Mouse (Mus musculus) kidney, postnatal 36 days (tissue): ENCODE data around the gene Pop7.
A peak's percentile ranks its signal among the peaks of the same experiment; 100 is the strongest.

ENCODE experiments used
- DNase-seq, 2 experiments: peaks; one replicate each; pipeline ENCODE4 v3.0.0; 2021 to 2022; ENCODE audit warnings: mixed read lengths in 2 of 2

Gene Pop7

GRCm38 (mm10) chr5:137491559-137491958, 10.8 kb downstream of the Pop7 start:
- peak; percentile 62 to 64 for DNase-seq

- DNase-seq: peak in 1 of 2 experiments; percentile 19
Measured at GRCm38 (mm10) chr5:137487616-137488015, 14.7 kb downstream of the Pop7 start.

- no peak for DNase-seq
Measured at GRCm38 (mm10) chr5:137485851-137486155, 16.5 kb downstream of the Pop7 start.

- DNase-seq: no peak
Measured at GRCm38 (mm10) chr5:137485071-137485850, 17.1 kb downstream of the Pop7 start.

GRCm38 (mm10) chr5:137481897-137482296, 20.4 kb downstream of the Pop7 start:
- DNase-seq: peak in 1 of 2 experiments; percentile 12

- peak; percentile 89 for DNase-seq
Measured at GRCm38 (mm10) chr5:137481138-137481537, 21.2 kb downstream of the Pop7 start.

GRCm38 (mm10) chr5:137476964-137477363, 25.4 kb downstream of the Pop7 start, which contains the start of gene Zan:
TSS of gene Zan (minus strand) at chr5:137477064.
- DNase-seq: no peak

- no peak for DNase-seq
Measured at GRCm38 (mm10) chr5:137474351-137474750, 28.0 kb downstream of the Pop7 start.

GRCm38 (mm10) chr5:137472252-137472904, 29.9 kb downstream of the Pop7 start:
- DNase-seq: no peak

GRCm38 (mm10) chr5:137466946-137467345, 35.4 kb downstream of the Pop7 start:
- DNase-seq: no peak

GRCm38 (mm10) chr5:137465049-137465448, 37.3 kb downstream of the Pop7 start:
- DNase-seq: peak in 1 of 2 experiments; percentile 23

GRCm38 (mm10) chr5:137455866-137456591, 46.3 kb downstream of the Pop7 start:
- DNase-seq: peak; percentile 44 to 69

- DNase-seq: no peak
Measured at GRCm38 (mm10) chr5:137455206-137455605, 47.1 kb downstream of the Pop7 start.
